Mouse (Mus musculus): ENCODE data around the gene Cdh23. TPM values are rescaled to one million over a fixed set of nuclear protein-coding genes. Genes with fewer than 3 reads are reported as not detected.

Cdh23 gene
- polyA plus RNA-seq, 1 experiment from 2014 or later, result 0.50 TPM

DNA sequence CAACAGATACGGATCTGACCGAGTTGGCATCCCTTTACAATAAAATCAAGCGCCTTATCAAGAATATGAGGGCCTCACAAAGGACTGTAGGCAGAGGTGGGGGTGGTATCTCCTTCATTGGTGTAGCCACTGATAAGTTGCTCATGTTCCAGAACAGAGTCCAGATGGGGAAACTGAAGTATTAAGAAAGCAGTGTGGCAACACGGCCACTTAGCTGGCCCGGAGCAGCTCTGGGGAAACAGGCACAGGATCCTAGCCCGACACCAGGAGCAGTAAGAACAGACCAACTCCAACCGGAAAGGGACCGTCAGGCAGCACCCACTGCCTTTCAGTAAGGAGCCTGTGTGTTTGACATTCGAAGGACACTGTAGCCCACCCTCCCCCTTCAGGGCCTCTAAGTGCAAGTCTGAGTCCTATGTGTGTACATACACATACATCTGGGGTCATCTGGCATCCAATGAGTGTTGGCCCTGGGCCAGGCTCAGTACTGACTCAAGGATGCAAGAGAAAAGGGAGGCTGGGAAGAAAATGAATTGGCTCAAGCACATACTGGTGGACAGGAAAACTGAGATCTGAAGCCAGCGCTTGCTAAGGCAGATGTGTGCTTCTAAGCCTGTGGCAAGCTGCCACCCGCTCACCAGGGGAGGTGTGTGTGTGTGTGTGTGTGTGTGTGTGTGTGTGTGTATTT lies 367.2 kb downstream of the Cdh23 start:
- Histone ChIP-seq H3K27me3 (ENCODE audit: insufficient read depth, low read length) (no peaks in the 10 kb centered on the region), H3K4me1 (ENCODE audit: insufficient read depth, low read length) (0 out of 2 replicates have a peak, but pooled peaks cover 3% of the 10 kb centered on the region), H3K9me3 (ENCODE audit: low read length) (no peaks in the 10 kb centered on the region), H3K9ac (replicated peaks; ENCODE audit: low read length) (no peak overlapping the region), H3K4me2 (replicated peaks; ENCODE audit: low read depth, low read length) (no peak overlapping the region), H3K27ac (ENCODE audit: low read length) (no peak overlapping the region), H3K36me3 (ENCODE audit: insufficient read depth, low read length) (no peaks in the 10 kb centered on the region), H3K4me3 (ENCODE audit: low read length) (no peak overlapping the region)
- no peak for ATAC-seq (ENCODE audit: low FRiP score, low TSS enrichment)
- WGBS, result 75% methylated on average over 11 of the region's 11 CpGs

DNA sequence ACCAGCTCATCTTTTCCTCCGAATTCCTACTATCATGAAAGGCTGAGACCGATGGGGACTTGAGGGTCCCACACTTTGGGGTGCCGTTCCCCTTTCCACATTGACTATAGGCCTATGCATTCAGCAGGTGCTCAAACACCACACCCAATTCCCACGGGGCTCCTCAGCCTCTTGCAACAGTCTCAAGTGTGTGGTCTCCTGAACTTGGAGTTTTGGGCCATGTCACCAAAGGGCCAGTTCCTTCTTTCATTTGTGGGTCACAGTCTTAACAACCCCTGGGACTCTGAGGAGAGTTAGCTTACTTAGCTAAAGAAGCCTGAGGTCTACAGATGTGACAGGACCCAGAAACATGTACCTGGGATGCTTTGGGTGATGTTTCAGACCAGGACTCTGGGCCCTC lies 380.1 kb downstream of the Cdh23 start:
- H3K9me3 ChIP-seq (ENCODE audit: low read length), result no peaks in the 10 kb centered on the region
- no peak overlapping the region for H3K4me2 ChIP-seq (replicated peaks; ENCODE audit: low read depth, low read length)
- WGBS, result 90% methylated on average over 4 of the region's 4 CpGs
- H3K4me1 ChIP-seq (ENCODE audit: insufficient read depth, low read length), result no peaks in the 10 kb centered on the region
- ATAC-seq (ENCODE audit: low FRiP score, low TSS enrichment), result no peak
- H3K27me3 ChIP-seq (ENCODE audit: insufficient read depth, low read length), result no peaks in the 10 kb centered on the region
- H3K4me3 ChIP-seq (ENCODE audit: low read length), result no peak overlapping the region
- H3K36me3 ChIP-seq (ENCODE audit: insufficient read depth, low read length), result no peaks in the 10 kb centered on the region
- no peak overlapping the region for H3K27ac ChIP-seq (ENCODE audit: low read length)
- no peak overlapping the region for H3K9ac ChIP-seq (replicated peaks; ENCODE audit: low read length)

DNA sequence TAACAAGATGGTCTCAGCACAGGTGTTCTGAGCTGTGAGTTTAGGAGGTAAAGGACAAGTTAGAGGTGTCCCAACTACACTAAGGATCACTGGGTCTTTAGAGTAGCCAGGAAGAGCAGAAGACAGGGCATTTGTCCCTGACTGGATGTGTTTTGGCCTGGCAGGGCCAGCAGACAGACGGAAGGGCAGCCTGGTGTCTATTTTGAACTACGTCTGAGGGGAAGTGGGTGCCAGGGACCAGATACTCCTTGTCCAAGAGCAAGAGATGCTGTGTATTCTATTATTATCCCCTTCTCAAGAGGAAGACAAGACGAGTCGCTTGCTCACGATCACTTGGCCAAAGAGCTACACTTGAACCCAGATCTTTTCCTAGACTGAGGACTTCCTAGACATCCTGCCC lies 382.7 kb downstream of the Cdh23 start:
- WGBS, result 94% methylated on average over 5 of the region's 5 CpGs
- no peak overlapping the region for H3K27ac ChIP-seq (ENCODE audit: low read length)
- no peak overlapping the region for H3K4me2 ChIP-seq (replicated peaks; ENCODE audit: low read depth, low read length)
- H3K4me1 ChIP-seq (ENCODE audit: insufficient read depth, low read length), result no peaks in the 10 kb centered on the region
- no peak for ATAC-seq (ENCODE audit: low FRiP score, low TSS enrichment)
- no peaks in the 10 kb centered on the region for H3K9me3 ChIP-seq (ENCODE audit: low read length)
- no peaks in the 10 kb centered on the region for H3K27me3 ChIP-seq (ENCODE audit: insufficient read depth, low read length)
- no peak overlapping the region for H3K9ac ChIP-seq (replicated peaks; ENCODE audit: low read length)
- H3K4me3 ChIP-seq (ENCODE audit: low read length), result no peak overlapping the region
- H3K36me3 ChIP-seq (ENCODE audit: insufficient read depth, low read length), result no peaks in the 10 kb centered on the region

DNA sequence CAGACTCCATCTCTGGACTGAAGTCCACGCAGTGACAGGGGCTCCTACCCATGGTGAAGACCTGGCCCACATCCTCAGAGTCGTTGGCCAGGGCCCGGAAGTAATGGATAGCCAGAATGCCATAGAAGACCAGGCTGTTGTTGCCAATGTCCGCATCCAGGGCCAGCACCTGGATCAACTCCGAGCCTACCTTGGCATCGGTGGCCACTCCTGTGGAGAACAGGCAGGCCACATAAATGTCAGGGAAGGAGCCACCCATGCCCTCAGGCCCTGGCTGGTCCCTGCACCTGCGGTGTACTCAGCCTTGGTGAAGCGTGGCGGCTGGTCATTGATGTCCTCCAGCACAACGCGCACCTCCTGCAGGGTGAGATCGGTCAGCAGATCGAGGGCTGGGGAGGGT lies 385.7 kb downstream of the Cdh23 start:
- WGBS, result 84% methylated on average over 13 of the region's 13 CpGs
- no peak overlapping the region for H3K4me3 ChIP-seq (ENCODE audit: low read length)
- no peaks in the 10 kb centered on the region for H3K27me3 ChIP-seq (ENCODE audit: insufficient read depth, low read length)
- no peaks in the 10 kb centered on the region for H3K4me1 ChIP-seq (ENCODE audit: insufficient read depth, low read length)
- no peak overlapping the region for H3K4me2 ChIP-seq (replicated peaks; ENCODE audit: low read depth, low read length)
- no peak overlapping the region for H3K27ac ChIP-seq (ENCODE audit: low read length)
- H3K9me3 ChIP-seq (ENCODE audit: low read length), result no peaks in the 10 kb centered on the region
- no peak for ATAC-seq (ENCODE audit: low FRiP score, low TSS enrichment)
- H3K36me3 ChIP-seq (ENCODE audit: insufficient read depth, low read length), result no peaks in the 10 kb centered on the region
- no peak overlapping the region for H3K9ac ChIP-seq (replicated peaks; ENCODE audit: low read length)

DNA sequence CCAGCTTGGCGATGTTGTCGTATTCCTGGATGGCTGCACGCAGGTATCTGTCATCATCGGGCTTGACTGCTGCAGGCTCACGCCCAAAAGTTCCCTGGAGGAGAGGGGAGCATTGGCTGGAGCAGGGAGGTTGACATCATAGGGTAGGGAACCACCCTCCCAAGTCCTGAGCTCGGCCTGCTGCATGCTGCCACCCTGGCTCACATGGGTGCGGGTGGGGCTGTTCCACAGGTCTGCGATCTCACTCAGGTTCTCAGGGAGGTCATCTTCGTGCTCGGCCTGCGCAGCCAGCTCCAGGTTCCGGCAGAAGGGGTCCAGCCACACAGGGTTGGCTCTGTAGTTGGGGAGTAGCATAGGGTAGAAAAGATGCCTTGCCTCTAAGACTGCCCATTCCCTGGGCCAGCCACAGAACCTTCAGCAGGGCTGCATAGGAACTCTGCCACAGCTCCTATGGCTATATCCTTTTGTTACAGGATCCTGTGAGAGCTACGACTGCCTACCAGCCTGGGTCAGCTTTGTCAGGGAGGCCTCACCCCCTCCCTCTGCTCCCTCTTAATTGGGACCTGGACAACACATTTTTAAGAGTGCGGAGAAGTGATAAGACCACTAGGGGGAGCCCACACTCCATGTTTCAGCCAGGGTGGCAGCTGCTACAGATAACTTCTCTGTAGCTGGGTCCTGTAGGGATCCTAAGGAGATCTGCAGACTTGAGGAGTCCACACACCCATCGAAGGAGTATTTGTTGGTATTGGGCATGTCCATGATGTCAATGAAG lies 391.2 kb downstream of the Cdh23 start:
- H3K4me1 ChIP-seq (ENCODE audit: insufficient read depth, low read length), result no peaks in the 10 kb centered on the region
- H3K36me3 ChIP-seq (ENCODE audit: insufficient read depth, low read length), result peaks cover 28% of the 10 kb centered on the region
- 58% methylated on average over 15 of the region's 15 CpGs for WGBS
- H3K4me2 ChIP-seq (replicated peaks; ENCODE audit: low read depth, low read length), result no peak overlapping the region
- ATAC-seq (ENCODE audit: low FRiP score, low TSS enrichment), result peak; percentile 69
- H3K9me3 ChIP-seq (ENCODE audit: low read length), result no peaks in the 10 kb centered on the region
- H3K27ac ChIP-seq (ENCODE audit: low read length), result no peak overlapping the region
- H3K27me3 ChIP-seq (ENCODE audit: insufficient read depth, low read length), result no peaks in the 10 kb centered on the region
- no peak overlapping the region for H3K9ac ChIP-seq (replicated peaks; ENCODE audit: low read length)
- H3K4me3 ChIP-seq (ENCODE audit: low read length), result no peak overlapping the region

DNA sequence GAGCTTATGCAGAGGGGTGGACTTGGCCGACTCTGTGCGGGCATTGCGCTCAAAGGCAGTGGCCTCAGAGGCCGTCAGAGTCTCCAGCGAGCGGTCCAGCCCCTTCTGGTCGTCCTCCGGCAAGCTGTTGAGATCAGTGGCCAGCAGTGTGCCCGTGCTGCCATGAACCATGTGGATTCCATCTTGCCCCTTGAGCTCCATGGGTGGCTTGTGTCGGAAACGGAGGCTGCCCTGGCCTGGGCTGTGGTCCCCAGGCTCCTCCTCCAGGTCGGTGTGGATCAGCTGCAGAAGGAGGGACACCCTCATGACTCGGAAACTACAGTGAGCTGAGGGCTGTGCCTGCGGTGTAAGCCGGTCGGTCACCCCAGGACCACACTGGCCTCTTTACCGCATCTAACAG lies 392.9 kb downstream of the Cdh23 start:
- Histone ChIP-seq H3K9me3 (ENCODE audit: low read length) (no peaks in the 10 kb centered on the region), H3K36me3 (ENCODE audit: insufficient read depth, low read length) (peaks cover 45% of the 10 kb centered on the region), H3K27ac (ENCODE audit: low read length) (no peak overlapping the region), H3K4me3 (ENCODE audit: low read length) (no peak overlapping the region), H3K9ac (replicated peaks; ENCODE audit: low read length) (no peak overlapping the region), H3K4me1 (ENCODE audit: insufficient read depth, low read length) (no peaks in the 10 kb centered on the region), H3K4me2 (replicated peaks; ENCODE audit: low read depth, low read length) (no peak overlapping the region), H3K27me3 (ENCODE audit: insufficient read depth, low read length) (no peaks in the 10 kb centered on the region)
- no peak for ATAC-seq (ENCODE audit: low FRiP score, low TSS enrichment)
- 84% methylated on average over 17 of the region's 17 CpGs for WGBS

DNA sequence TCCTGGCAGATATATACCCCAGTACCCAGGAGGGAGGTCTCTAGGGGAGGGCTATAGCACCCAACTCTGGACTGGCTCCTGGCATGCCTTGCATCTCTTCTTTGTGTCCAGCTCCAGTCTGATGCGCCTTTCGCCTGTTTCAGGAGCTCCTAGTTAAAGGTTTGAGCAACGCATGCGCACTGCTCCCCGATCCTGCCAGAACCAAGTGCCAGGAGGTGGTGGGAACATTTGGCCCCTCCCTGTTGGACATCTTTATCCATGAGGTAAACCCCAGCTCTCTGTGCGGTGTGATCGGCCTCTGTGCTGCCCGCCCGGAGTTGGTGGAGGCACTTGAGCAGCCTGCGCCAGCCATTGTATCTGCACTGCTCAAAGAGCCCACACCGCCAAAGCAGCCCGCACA lies 396.7 kb downstream of the Cdh23 start:
- H3K4me3 ChIP-seq (ENCODE audit: low read length), result no peak overlapping the region
- 97% methylated on average over 12 of the region's 12 CpGs for WGBS
- H3K27ac ChIP-seq (ENCODE audit: low read length), result no peak overlapping the region
- ATAC-seq (ENCODE audit: low FRiP score, low TSS enrichment), result no peak
- no peaks in the 10 kb centered on the region for H3K9me3 ChIP-seq (ENCODE audit: low read length)
- H3K4me2 ChIP-seq (replicated peaks; ENCODE audit: low read depth, low read length), result no peak overlapping the region
- H3K4me1 ChIP-seq (ENCODE audit: insufficient read depth, low read length), result no peaks in the 10 kb centered on the region
- H3K9ac ChIP-seq (replicated peaks; ENCODE audit: low read length), result no peak overlapping the region
- no peaks in the 10 kb centered on the region for H3K27me3 ChIP-seq (ENCODE audit: insufficient read depth, low read length)
- peaks cover 72% of the 10 kb centered on the region for H3K36me3 ChIP-seq (ENCODE audit: insufficient read depth, low read length)

DNA sequence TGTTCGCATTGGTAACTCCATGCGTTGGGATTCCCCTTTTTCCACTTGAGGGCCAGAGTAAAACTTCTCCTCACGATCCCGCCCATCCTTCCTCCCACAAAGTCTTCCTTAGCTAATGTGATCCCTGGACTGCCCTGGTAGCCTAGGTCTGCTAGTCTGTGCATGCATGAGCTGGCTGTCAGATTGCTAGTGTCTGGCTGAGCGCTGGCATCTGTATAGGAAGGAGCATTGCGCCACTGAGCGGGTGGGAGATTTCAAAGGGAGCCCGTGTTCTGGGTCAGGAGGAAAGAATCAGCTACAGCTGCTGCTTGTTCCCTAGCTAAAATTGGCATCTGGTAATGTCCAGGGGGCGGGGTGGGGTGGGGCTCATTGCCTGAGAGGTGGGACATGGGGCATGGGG lies 400.3 kb downstream of the Cdh23 start:
- H3K4me1 ChIP-seq (ENCODE audit: insufficient read depth, low read length), result no peaks in the 10 kb centered on the region
- H3K9ac ChIP-seq (replicated peaks; ENCODE audit: low read length), result no peak overlapping the region
- ATAC-seq (ENCODE audit: low FRiP score, low TSS enrichment), result no peak
- no peak overlapping the region for H3K4me2 ChIP-seq (replicated peaks; ENCODE audit: low read depth, low read length)
- H3K36me3 ChIP-seq (ENCODE audit: insufficient read depth, low read length), result peaks cover 69% of the 10 kb centered on the region
- WGBS, result 76% methylated on average over 9 of the region's 9 CpGs
- H3K4me3 ChIP-seq (ENCODE audit: low read length), result no peak overlapping the region
- H3K9me3 ChIP-seq (ENCODE audit: low read length), result no peaks in the 10 kb centered on the region
- no peaks in the 10 kb centered on the region for H3K27me3 ChIP-seq (ENCODE audit: insufficient read depth, low read length)
- H3K27ac ChIP-seq (ENCODE audit: low read length), result no peak overlapping the region

DNA sequence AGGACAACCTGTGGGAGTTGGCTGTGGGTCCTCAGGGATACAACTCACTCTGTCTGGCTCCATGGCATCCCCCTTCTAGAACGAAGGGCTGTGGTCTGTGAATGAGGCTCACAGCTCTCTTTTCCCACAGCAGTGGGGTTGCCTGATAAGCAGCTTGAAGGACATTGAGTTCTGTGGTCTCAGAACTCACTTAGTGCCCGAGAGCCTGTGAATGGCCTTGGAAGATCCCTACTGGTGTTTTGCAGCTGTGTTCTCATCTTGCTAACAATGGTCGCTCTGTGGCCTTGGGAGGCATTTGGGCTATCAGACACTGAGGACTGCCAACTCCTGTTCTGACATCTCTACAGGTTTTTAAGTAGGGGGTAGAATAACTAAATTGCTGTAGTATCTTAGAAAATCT lies 400.9 kb downstream of the Cdh23 start:
- peaks cover 4% of the 10 kb centered on the region for H3K4me1 ChIP-seq (ENCODE audit: insufficient read depth, low read length)
- H3K4me2 ChIP-seq (replicated peaks; ENCODE audit: low read depth, low read length), result no peak overlapping the region
- WGBS, result 89% methylated on average over 3 of the region's 3 CpGs
- H3K9ac ChIP-seq (replicated peaks; ENCODE audit: low read length), result no peak overlapping the region
- ATAC-seq (ENCODE audit: low FRiP score, low TSS enrichment), result no peak
- H3K36me3 ChIP-seq (ENCODE audit: insufficient read depth, low read length), result peaks cover 62% of the 10 kb centered on the region
- no peaks in the 10 kb centered on the region for H3K27me3 ChIP-seq (ENCODE audit: insufficient read depth, low read length)
- no peak overlapping the region for H3K27ac ChIP-seq (ENCODE audit: low read length)
- no peaks in the 10 kb centered on the region for H3K9me3 ChIP-seq (ENCODE audit: low read length)
- H3K4me3 ChIP-seq (ENCODE audit: low read length), result no peak overlapping the region

DNA sequence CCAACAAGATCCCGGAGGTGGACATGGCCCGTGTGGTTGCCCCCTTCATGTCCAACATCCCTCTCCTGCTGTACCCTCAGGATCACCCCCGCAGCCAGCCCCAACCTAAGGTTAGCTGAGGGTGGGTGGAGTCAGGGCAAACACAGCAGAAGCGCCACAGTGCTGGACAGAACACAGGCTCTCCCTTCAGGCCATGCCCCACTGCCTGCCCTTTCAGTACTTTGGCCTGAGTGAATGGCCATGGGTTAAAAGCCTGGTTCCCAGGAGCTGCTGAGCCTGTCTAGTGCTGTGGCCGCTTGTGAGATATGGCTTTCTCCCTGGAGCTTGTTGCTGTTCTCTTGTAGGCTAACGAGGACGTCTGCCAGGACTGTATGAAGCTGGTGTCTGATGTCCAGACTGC lies 401.7 kb downstream of the Cdh23 start:
- Histone ChIP-seq H3K4me1 (ENCODE audit: insufficient read depth, low read length) (peaks cover 11% of the 10 kb centered on the region), H3K4me3 (ENCODE audit: low read length) (no peak overlapping the region), H3K27me3 (ENCODE audit: insufficient read depth, low read length) (no peaks in the 10 kb centered on the region), H3K9me3 (ENCODE audit: low read length) (no peaks in the 10 kb centered on the region), H3K4me2 (replicated peaks; ENCODE audit: low read depth, low read length) (no peak overlapping the region), H3K27ac (ENCODE audit: low read length) (no peak overlapping the region), H3K9ac (replicated peaks; ENCODE audit: low read length) (no peak overlapping the region), H3K36me3 (ENCODE audit: insufficient read depth, low read length) (peaks cover 55% of the 10 kb centered on the region)
- no peak for ATAC-seq (ENCODE audit: low FRiP score, low TSS enrichment)
- 88% methylated on average over 7 of the region's 7 CpGs for WGBS
